Mouse (Mus musculus) heart, adult 2 months (tissue): ENCODE measurements around the gene Sptbn1.

Experiments
- CTCF ChIP-seq: fragments of 200-600 bp; IDR thresholded peaks from 2 replicates; pipeline ENCODE4 v1.8.1; 2022; ENCODE audit warnings: antibody characterized with exemption, mild to moderate bottlenecking, moderate library complexity
- POLR2A ChIP-seq: fragments of 200-500 bp; IDR thresholded peaks from 2 replicates; pipeline ENCODE4 v1.6.1; 2011; ENCODE audit warnings: mild to moderate bottlenecking, low read depth, low read length, control low read depth; ENCODE audit not compliant: insufficient read depth

DNA sequence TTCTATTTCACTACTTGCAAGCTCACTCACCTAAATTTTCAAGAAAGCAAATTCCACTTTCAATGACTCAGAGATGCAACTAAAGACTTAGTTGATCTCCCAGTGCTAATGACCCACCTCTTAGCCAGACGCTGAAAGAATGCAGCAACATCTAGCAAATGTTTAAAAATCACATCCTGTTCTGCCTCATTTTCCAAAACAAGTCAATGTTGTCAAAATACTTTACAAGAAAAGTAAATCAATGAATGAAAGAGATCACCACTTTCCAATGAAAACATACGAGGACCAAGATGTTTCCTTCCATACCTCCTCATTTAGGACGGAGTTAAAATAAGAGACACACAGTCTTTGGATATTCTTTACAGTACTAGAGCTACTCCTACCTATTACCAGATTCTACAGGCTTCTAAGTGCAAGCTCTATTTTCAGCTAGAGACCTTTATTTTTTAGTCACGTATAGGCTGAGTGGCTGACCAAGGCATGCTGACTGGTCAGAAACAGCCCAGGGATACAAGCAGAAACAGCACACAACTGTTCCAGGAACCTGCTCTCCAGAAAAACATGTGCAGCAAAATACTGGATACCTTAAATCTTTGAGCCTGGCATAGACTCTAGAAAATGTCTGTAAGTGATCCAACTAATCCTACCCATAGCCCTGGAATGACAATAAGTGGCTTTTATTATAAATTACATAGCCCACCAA, 71.5 kb downstream of the Sptbn1 start:
- TF ChIP-seq POLR2A, result no peak
- no peak for TF ChIP-seq CTCF
